Mouse (Mus musculus): ENCODE measurements around the gene Slc44a1.

Slc44a1 gene

GRCm38 (mm10) chr4:53600462-53600861, 160.2 kb downstream of the Slc44a1 start:
- DNase-seq (ENCODE audit: low spot score in 2 of 2): no peak

DNA sequence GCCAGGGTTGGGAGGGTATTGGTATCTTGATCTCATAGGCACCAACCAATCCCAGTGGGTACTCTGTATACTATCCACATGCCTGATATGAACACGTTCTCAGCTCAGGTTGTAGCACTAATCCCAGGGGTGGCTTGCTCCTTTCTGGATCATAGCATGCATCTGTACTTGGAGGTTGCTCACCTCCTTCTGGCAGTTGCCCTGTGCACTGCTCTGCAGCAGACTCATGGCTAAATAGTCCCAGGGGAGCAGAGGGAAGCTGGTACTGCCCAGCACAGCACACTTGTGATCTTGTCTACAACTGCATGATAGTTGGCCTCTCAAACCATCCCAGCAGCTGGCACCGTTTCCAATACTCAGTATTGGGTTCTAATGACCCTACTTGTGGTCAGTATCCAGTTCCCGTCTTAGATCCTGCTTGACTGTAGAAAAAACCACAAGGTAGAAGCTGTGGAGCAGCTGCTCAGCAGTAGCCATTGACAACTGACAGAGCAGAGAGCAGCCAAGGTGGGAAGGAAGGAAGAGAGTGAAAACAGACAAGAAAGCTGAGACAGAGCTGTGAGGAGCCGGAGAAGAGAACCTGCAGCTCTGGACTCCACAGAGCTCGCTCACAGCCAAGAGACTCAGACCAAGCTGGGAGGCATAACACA, 174.5 kb downstream of the Slc44a1 start:
- DNase-seq (ENCODE audit: low spot score in 2 of 2): no peak

- DNase-seq (ENCODE audit: low spot score in 2 of 2): no peak
Observed at GRCm38 (mm10) chr4:53617968-53618367, 177.8 kb downstream of the Slc44a1 start.

- DNase-seq (ENCODE audit: low spot score in 2 of 2): no peak
Observed at GRCm38 (mm10) chr4:53620104-53620503, 179.9 kb downstream of the Slc44a1 start.

- no peak for DNase-seq (ENCODE audit: low spot score in 2 of 2)
Observed at GRCm38 (mm10) chr4:53621084-53621483, 180.9 kb downstream of the Slc44a1 start.

DNA sequence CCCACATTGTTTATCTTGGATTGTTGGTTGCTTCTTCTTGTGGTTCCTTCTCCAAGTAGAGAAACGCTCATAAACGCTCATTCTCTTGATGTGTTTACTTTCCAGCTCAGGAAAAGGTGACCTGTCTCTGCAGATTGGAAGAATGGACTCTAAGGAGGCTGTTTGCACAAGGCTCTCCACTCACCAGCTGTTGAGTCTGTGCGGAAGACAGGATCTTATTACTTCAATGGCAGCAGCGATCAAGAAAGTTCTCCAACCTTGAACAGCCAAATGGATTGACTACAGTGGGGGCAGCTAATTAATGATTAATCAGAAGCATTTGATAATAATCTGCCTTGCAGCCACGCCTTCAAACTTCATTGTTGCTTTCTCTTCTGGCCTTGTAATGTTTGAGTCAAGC, 181.3 kb downstream of the Slc44a1 start:
- no peak for DNase-seq (ENCODE audit: low spot score in 2 of 2)

DNA sequence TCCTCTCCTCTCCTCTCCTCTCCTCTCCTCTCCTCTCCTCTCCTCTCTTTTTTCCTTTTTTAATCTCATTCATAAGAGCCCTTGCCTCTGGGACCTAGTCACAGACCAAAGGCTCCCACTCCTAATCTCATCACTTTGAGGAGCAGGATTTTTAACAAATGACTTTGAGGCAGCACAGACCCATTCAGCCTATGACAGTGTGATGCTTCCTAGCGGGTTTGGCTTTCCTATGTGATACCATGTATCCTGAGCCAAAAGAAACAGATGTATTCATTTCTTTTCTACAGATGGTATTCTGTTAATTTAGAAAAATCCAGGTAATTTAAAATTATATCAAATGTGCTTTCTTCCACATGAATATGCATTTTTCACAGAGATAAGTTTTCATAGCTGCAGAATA, 183.5 kb downstream of the Slc44a1 start:
- DNase-seq (ENCODE audit: low spot score in 2 of 2): no peak

GRCm38 (mm10) chr4:53624816-53625215, 184.6 kb downstream of the Slc44a1 start:
- no peak for DNase-seq (ENCODE audit: low spot score in 2 of 2)

DNA sequence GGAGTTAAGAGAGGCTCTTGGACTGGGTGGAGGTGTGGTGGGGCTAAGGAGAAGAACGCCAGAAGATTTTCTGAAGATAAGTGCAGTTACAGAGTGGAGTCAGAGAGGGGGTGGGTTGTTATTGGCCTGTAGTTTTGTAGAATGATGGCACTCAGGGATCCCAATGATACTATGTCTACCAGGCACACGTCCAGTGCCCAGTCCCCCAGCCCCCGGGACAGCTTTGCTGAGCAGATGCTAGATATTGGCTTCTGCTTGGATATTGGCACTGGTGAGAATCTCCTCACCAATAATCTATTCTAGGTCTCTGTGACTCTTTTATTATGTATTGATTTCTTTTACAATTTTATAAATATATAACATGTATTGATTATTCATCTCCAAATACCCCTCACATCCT, 185.1 kb downstream of the Slc44a1 start:
- no peak for DNase-seq (ENCODE audit: low spot score in 2 of 2)

DNA sequence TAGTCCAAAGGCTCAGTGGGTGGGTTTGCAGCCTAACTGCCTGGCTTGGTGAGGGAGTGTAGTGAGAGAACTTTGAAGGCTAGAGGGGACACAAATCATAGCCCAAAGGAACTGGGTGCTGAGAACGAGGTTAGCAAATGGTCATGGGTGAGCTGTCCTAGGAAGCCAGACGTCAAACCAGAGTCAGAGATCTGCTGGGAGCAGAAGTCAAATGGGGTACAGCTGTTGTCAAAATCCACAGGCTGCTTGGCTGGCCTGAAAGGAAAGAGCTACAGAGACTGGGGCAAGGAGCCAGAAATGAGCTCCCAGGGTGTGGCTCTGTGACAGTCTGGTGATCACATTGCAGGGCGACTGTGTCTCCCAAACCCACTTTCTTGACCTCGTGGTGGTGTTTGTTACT, 188.7 kb downstream of the Slc44a1 start:
- peak in 1 of 2 experiments; percentile 27 for DNase-seq (ENCODE audit: low spot score in 2 of 2)

- no peak for DNase-seq (ENCODE audit: low spot score in 2 of 2)
Observed at GRCm38 (mm10) chr4:53630963-53631315, 190.7 kb downstream of the Slc44a1 start.

- peak; percentile 69 to 78 for DNase-seq (ENCODE audit: low spot score in 2 of 2)
Observed at GRCm38 (mm10) chr4:53631316-53632010, 191.2 kb downstream of the Slc44a1 start, which contains the start of gene Fsd1l. Fsd1l (plus strand) TSS chr4:53631471.

GRCm38 (mm10) chr4:53632011-53632349, 191.8 kb downstream of the Slc44a1 start:
- no peak for DNase-seq (ENCODE audit: low spot score in 2 of 2)

- no peak for DNase-seq (ENCODE audit: low spot score in 2 of 2)
Observed at GRCm38 (mm10) chr4:53635336-53635735, 195.1 kb downstream of the Slc44a1 start.

- no peak for DNase-seq (ENCODE audit: low spot score in 2 of 2)
Observed at GRCm38 (mm10) chr4:53637269-53637909, 197.2 kb downstream of the Slc44a1 start.

DNA sequence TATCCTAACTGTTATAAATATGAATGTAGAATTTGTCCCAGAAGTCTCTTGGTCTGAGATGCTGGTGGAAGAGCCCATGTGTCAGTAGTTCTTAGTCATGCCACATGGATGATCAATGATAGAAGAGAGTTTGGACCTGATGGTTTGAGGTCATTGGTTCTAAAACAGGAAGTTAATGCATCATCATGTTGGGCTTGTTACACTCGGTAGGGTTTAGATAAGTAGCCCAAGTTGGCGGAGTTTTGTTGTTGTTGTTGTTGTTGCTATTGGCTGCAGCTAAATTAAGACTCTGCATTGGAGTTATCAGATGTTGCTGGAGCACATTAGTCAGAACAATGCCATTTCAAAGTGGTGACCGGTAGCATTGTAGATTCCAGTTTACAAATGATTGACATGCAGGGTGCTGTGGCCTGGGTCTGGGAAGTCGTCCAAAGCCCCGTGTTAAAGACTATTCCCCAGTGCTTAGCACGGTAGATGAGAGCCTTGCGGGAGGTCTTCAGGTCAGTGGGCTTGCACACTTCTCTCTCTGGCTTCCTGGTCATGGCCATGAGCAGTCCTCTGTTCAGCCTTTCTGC, 198.4 kb downstream of the Slc44a1 start:
- no peak for DNase-seq (ENCODE audit: low spot score in 2 of 2)

DNA sequence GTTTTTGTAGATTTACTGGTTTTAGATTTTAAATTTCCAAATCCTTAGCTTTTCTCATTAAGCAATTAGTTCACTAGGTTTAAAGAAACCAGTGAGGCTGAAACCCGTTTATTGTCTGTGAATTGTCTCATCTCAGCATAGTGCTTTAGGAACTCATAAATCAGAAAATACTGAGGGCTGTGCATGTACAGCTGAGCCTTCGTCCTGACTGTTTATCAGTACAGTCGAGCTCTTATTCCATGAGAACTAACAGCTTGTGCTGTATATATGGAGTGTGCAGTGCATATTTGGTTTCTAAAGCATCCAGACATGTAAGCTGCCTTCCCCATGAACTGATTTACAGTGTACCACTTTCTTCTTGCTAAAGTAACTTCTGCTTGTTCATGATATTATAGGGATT, 217.8 kb downstream of the Slc44a1 start:
- no peak for DNase-seq (ENCODE audit: low spot score in 2 of 2)

DNA sequence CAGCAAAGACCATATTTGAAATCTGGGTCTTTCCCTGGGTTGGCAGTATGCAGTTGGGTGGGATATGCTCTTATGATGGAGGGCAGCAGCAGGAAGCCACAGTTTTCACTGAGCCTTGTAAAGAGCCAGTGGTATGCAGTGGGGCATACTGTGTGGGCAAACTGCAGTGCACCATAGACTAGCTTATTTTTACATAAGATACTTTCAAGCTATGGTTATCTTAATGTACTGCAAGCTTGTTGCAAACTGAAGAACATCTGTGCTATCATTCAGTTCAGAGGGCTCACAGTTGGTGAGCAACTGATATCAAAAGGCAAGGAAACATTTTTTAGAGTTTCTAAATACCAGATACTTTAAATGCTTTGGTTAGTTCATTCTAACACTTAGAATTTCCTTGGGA, 220.5 kb downstream of the Slc44a1 start:
- DNase-seq (ENCODE audit: low spot score in 2 of 2): no peak

Data from urinary bladder, postnatal 4 days (tissue).